Mouse (Mus musculus): Measurements from ENCODE around the gene Cyp8b1. TPM values are rescaled to one million over a fixed set of nuclear protein-coding genes. Genes with fewer than 3 reads are reported as not detected.

Cyp8b1 gene
- polyA plus RNA-seq, 1 experiment from 2014 or later = not detected

Other genes starting within 250 kb of the Cyp8b1 start
- 33.9 and 39.2 TPM in 2 replicates for gene Sec22c, start 210.8 kb downstream of the Cyp8b1 start, polyA plus RNA-seq (2015; fragmentation: Nextera tagmentation; extraction: Ambion mirVana)
- gene Ss18l2, start 206.0 kb downstream of the Cyp8b1 start, polyA plus RNA-seq (2015; fragmentation: Nextera tagmentation; extraction: Ambion mirVana) = 145 TPM in 2 replicates
- 57.5 and 58.4 TPM in 2 replicates for gene Nktr, start 197.1 kb downstream of the Cyp8b1 start, polyA plus RNA-seq (2015; fragmentation: Nextera tagmentation; extraction: Ambion mirVana)
- 20.1 and 20.6 TPM in 2 replicates for gene Zfp651, start 157.0 kb downstream of the Cyp8b1 start, polyA plus RNA-seq (2015; fragmentation: Nextera tagmentation; extraction: Ambion mirVana)
- gene Klhl40, start 138.7 kb downstream of the Cyp8b1 start, polyA plus RNA-seq (2015; fragmentation: Nextera tagmentation; extraction: Ambion mirVana) = 0.50 and 0.69 TPM in 2 replicates
- gene Hhatl, start 123.8 kb downstream of the Cyp8b1 start, polyA plus RNA-seq (2015; fragmentation: Nextera tagmentation; extraction: Ambion mirVana) = 0.25 TPM in 1 of 2 replicates, not detected in the other
- gene Ccdc13, start 76.8 kb downstream of the Cyp8b1 start, polyA plus RNA-seq (2015; fragmentation: Nextera tagmentation; extraction: Ambion mirVana) = 1.9 and 3.0 TPM in 2 replicates
- 124 and 129 TPM in 2 replicates for gene Higd1a, start 57.9 kb downstream of the Cyp8b1 start, polyA plus RNA-seq (2015; fragmentation: Nextera tagmentation; extraction: Ambion mirVana)
- 1.9 and 2.7 TPM in 2 replicates for gene Ackr2, start 17.9 kb downstream of the Cyp8b1 start, polyA plus RNA-seq (2015; fragmentation: Nextera tagmentation; extraction: Ambion mirVana)
- 1.4 TPM in 2 replicates for gene Fam198a, start 34.7 kb upstream of the Cyp8b1 start, polyA plus RNA-seq (2015; fragmentation: Nextera tagmentation; extraction: Ambion mirVana)
- gene Pomgnt2, start 80.8 kb upstream of the Cyp8b1 start, polyA plus RNA-seq (2015; fragmentation: Nextera tagmentation; extraction: Ambion mirVana) = 23.9 and 28.3 TPM in 2 replicates
- 73.0 and 84.7 TPM in 2 replicates for gene Snrk, start 201.0 kb upstream of the Cyp8b1 start, polyA plus RNA-seq (2015; fragmentation: Nextera tagmentation; extraction: Ambion mirVana)